Mouse (Mus musculus): ENCODE results near the gene Rcl1. TPM values are rescaled to one million over a fixed set of nuclear protein-coding genes. Genes with fewer than 3 reads are reported as not detected.

Rcl1 gene
- polyA plus RNA-seq, 1 experiment from 2014 or later, result 67.1 TPM

DNA sequence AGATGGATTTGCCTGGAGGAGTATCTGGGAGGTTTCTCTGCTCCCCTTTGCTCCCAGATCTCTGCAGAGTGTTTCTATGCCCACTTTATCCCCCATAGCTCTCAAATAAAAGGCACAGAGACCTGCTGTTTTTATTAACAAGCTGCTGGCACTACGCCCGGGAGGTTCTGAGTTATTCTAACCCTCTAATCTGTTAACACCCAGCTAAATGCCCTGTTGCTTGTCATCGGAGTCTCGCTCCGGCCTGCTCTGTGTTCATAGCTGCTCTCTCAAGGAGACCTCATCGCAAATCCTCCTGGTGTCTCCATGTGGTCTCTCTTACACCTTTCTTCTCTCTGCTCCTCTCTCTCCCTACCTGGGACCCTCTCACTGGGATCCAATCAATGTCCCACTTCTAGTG, 26.4 kb upstream of the Rcl1 start:
- no peak for ATAC-seq
- H3K4me1 ChIP-seq (replicated peaks), result no peaks in the 10 kb centered on the region
- no peaks in the 10 kb centered on the region for H3K27me3 ChIP-seq (replicated peaks)
- H3K4me2 ChIP-seq (replicated peaks), result no peak overlapping the region
- H3K27ac ChIP-seq, result no peak overlapping the region
- H3K9ac ChIP-seq, result no peak overlapping the region
- H3K9me3 ChIP-seq, result no peaks in the 10 kb centered on the region
- H3K4me3 ChIP-seq (replicated peaks), result no peak overlapping the region
- no peaks in the 10 kb centered on the region for H3K36me3 ChIP-seq
- 67% methylated on average over 6 of the region's 6 CpGs for WGBS

DNA sequence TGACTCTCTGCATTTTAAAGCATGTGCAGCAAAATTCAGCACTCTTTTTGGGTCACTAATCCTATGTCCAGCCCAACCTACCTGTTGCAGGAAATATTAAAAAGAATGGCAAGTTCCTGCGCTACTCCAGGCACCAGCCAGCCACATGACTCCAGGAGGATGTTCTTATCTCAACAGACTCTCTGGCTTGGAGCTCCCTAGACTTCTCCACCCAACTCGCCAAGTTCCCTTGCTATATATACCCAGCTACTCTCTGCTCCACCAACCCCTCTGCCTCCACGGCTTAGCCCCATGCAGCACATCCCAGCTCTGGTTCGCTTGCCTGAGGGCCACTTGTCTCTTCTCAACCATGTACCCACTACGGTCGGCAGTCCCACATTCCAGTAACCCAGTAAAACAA, 12.5 kb upstream of the Rcl1 start:
- no peaks in the 10 kb centered on the region for H3K9me3 ChIP-seq
- no peaks in the 10 kb centered on the region for H3K36me3 ChIP-seq
- no peak overlapping the region for H3K4me3 ChIP-seq (replicated peaks)
- no peaks in the 10 kb centered on the region for H3K27me3 ChIP-seq (replicated peaks)
- no peak overlapping the region for H3K9ac ChIP-seq
- H3K4me2 ChIP-seq (replicated peaks), result no peak overlapping the region
- 75% methylated on average over 6 of the region's 6 CpGs for WGBS
- H3K27ac ChIP-seq, result no peak overlapping the region
- no peaks in the 10 kb centered on the region for H3K4me1 ChIP-seq (replicated peaks)
- ATAC-seq, result no peak

DNA sequence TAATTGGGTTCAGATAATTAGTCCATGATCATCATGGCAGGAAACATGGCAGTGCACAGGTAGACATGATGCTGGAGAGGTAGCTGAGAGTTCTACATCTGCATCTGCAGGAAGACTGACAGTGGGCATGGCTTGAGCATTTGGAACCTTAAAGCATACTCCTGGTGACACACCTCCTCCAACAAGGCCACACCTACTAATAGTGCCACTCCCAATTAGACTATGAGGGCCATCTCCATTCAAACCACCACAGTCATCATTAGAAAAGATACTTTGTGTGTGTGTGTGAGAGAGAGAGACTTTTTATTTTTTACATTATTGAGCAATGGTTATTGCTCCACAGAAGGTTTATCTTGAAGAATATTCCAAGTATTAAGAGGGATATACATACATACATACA, 9.0 kb upstream of the Rcl1 start:
- H3K27ac ChIP-seq, result no peak overlapping the region
- H3K9ac ChIP-seq, result no peak overlapping the region
- H3K36me3 ChIP-seq, result no peaks in the 10 kb centered on the region
- H3K4me1 ChIP-seq (replicated peaks), result no peaks in the 10 kb centered on the region
- no peaks in the 10 kb centered on the region for H3K9me3 ChIP-seq
- no peak for ATAC-seq
- H3K27me3 ChIP-seq (replicated peaks), result no peaks in the 10 kb centered on the region
- no peak overlapping the region for H3K4me2 ChIP-seq (replicated peaks)
- no peak overlapping the region for H3K4me3 ChIP-seq (replicated peaks)

DNA sequence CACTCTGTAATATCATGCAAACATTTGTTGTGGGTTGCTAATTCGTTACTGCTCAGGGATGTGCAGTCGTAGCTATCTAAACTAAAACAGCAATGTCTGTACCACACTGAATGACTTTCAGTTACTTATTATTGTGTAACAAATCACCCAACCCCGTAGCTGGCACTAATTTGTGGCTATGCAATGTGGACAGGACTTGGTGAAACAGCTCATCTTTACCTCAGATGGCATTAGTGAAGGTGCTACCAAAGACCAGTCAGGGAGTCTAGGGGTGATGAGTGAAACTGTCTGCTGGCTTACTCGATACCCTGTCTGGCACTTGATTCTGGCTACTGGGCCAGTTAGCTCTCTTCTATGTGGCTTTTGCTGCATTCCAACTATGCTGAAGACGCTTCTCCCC, 2.1 kb upstream of the Rcl1 start:
- Histone ChIP-seq H3K4me3 (replicated peaks) (no peak overlapping the region), H3K4me2 (replicated peaks) (no peak overlapping the region), H3K9me3 (no peaks in the 10 kb centered on the region), H3K36me3 (no peaks in the 10 kb centered on the region), H3K27me3 (replicated peaks) (no peaks in the 10 kb centered on the region), H3K27ac (no peak overlapping the region), H3K9ac (no peak overlapping the region), H3K4me1 (replicated peaks) (no peaks in the 10 kb centered on the region; the same call in 1 of the 2 replicates)
- WGBS, result 83% methylated on average over 5 of the region's 5 CpGs
- no peak for ATAC-seq

DNA sequence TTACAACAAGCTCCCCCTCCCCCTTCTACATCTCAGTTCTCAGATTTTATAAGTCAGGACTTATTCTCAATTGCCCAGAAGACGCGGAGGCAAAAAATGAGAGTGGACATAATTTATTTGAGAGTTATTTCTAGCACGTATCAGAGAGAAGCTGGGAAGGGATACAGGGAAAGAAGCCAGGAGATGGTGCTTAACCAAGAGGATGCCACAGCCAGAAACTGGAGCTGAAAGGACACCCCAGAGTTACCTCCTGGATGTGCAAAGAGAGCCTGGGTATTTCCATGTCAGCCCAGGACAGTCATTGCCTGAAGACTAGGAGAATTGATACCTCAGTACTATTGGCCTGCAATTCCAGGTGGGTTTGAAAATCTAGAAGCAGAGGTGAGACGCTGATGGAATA, 1.6 kb upstream of the Rcl1 start:
- no peak for ATAC-seq
- Histone ChIP-seq H3K36me3 (no peaks in the 10 kb centered on the region), H3K9ac (no peak overlapping the region), H3K9me3 (no peaks in the 10 kb centered on the region), H3K4me2 (replicated peaks) (no peak overlapping the region), H3K27ac (no peak overlapping the region), H3K27me3 (replicated peaks) (no peaks in the 10 kb centered on the region), H3K4me1 (replicated peaks) (no peaks in the 10 kb centered on the region; the same call in 1 of the 2 replicates), H3K4me3 (replicated peaks) (no peak overlapping the region)
- WGBS, result 72% methylated on average over 4 of the region's 4 CpGs

DNA sequence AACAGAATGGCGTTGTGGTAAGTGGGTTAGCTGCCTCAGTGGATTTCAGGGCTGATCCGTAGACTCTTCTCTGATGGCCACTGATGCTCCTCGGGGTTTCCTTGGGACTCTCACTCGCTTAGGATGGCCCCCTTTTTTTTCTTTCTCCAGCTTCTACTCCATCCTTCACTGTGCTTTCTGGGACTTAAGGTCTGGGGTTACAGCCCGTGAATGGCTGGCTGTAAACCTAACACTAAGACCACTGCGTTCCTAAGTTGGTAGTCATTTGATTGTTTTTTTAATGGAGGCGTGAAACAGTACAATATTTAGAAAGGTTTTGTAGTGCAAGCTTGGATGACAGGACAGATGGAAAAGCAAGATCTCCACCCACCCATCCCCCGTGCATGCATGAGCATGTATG, 914 bp upstream of the Rcl1 start:
- Histone ChIP-seq H3K27me3 (replicated peaks) (no peaks in the 10 kb centered on the region), H3K27ac (0 out of 2 replicates have a peak overlapping the region, but pooled peaks have one; percentile 74), H3K4me3 (replicated peaks) (peak overlapping the region; percentile 84), H3K9ac (peak overlapping the region; percentile 65), H3K9me3 (no peaks in the 10 kb centered on the region), H3K4me2 (replicated peaks) (peak overlapping the region; percentile 78), H3K36me3 (no peaks in the 10 kb centered on the region), H3K4me1 (replicated peaks) (no peaks in the 10 kb centered on the region; the same call in 1 of the 2 replicates)
- ATAC-seq, result no peak
- 22% methylated on average over 8 of the region's 8 CpGs for WGBS

DNA sequence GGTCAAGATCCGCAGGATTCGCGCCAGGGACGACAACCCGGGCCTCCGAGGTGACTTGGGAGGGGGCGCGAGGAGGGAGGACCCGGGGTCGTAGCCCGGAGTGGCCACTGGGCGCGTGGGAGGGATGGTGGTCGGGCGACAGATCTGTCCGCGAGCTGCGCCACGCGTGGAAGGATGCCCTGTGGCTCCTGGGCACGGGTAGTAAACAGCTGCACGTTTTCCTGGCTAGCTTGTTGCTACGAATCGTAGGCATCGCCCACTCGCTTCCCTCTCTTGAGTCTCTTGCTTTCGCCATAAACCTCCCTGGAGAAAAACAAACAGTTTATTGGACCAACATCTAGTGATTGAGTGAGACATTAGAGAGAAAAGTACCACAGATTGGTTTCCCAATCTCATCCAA, 416 bp downstream of the Rcl1 start:
- Histone ChIP-seq H3K4me1 (replicated peaks) (no peaks in the 10 kb centered on the region; the same call in 1 of the 2 replicates), H3K36me3 (no peaks in the 10 kb centered on the region), H3K9me3 (no peaks in the 10 kb centered on the region), H3K27me3 (replicated peaks) (no peaks in the 10 kb centered on the region), H3K27ac (0 out of 2 replicates have a peak overlapping the region, but pooled peaks have one; percentile 42), H3K4me2 (replicated peaks) (peak overlapping the region; percentile 78), H3K4me3 (replicated peaks) (peak overlapping the region; percentile 84), H3K9ac (peak overlapping the region; percentile 74)
- WGBS, result under 1% methylated on average over 27 of the region's 27 CpGs
- peak; percentile 41 for ATAC-seq

DNA sequence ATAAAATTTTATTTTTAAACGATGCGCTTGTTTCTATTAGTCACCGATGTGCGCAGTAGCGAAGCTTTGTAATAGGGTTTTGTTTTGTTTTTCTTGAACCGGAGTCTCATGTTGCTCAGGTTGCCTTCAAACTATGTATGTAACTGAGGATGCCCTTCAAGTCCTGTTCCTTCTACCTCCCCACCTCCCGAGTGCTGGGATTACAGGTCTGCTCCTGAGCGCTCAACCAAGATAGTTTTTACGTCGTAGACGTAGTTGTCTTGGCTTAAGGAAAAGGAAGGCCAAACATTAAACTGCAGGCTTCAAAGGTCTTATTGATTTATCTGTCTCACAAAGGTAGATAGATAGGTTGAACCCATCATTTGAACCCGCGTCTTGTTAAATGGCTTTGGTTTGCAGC, 923 bp downstream of the Rcl1 start:
- H3K27ac ChIP-seq, result no peak overlapping the region
- H3K4me1 ChIP-seq (replicated peaks), result no peaks in the 10 kb centered on the region; the same call in 1 of the 2 replicates
- no peaks in the 10 kb centered on the region for H3K9me3 ChIP-seq
- peak overlapping the region; percentile 78 for H3K4me2 ChIP-seq (replicated peaks)
- peak overlapping the region; percentile 84 for H3K4me3 ChIP-seq (replicated peaks)
- 12% methylated on average over 13 of the region's 13 CpGs for WGBS
- no peaks in the 10 kb centered on the region for H3K36me3 ChIP-seq
- H3K27me3 ChIP-seq (replicated peaks), result no peaks in the 10 kb centered on the region
- H3K9ac ChIP-seq, result peak overlapping the region; percentile 74
- ATAC-seq, result no peak

DNA sequence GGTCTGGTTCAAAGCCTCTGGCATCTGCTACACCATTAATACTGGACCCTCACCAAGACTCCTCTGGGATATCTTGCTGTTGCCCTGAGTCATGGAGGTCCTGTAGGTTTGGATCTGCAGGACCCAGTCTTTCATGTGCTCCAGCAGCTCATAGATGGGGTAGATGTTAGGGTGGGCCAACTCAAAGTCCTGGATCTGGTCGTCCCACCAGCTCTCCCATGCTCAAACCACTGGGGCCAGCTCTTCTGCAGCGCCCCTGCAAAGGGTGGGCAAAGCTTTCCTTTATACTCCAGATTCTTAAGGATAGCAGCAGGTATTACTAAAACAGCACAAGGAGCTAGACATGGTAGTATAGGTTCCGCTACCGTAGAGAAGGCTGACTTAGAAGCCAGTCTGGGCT, 4.6 kb downstream of the Rcl1 start:
- H3K9me3 ChIP-seq, result no peaks in the 10 kb centered on the region
- no peak for ATAC-seq
- no peak overlapping the region for H3K4me2 ChIP-seq (replicated peaks)
- H3K27me3 ChIP-seq (replicated peaks), result no peaks in the 10 kb centered on the region
- WGBS, result 96% methylated on average over 4 of the region's 4 CpGs
- H3K9ac ChIP-seq, result no peak overlapping the region
- no peak overlapping the region for H3K27ac ChIP-seq
- H3K36me3 ChIP-seq, result no peaks in the 10 kb centered on the region
- no peaks in the 10 kb centered on the region for H3K4me1 ChIP-seq (replicated peaks)
- H3K4me3 ChIP-seq (replicated peaks), result no peak overlapping the region

DNA sequence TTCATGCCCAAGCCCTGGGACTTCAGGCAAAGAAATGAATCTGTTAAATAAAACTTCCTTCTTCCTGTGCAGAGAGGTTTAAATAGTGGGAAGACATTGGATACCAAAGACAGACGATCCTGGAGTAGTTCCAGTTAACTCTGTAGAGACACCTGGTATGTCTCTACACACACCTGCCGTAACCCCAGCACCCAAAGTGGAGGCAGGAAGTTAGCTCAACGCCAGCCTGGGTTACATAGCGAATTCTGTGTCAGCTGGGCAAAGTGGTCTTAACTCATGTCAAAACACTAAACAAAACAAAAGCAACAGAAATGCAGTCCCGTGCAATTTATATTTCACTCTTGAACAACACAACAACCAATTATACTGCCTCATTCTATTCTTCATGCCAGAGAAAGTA, 5.1 kb downstream of the Rcl1 start:
- Histone ChIP-seq H3K4me1 (replicated peaks) (no peaks in the 10 kb centered on the region), H3K27me3 (replicated peaks) (no peaks in the 10 kb centered on the region), H3K36me3 (no peaks in the 10 kb centered on the region), H3K27ac (no peak overlapping the region), H3K9me3 (no peaks in the 10 kb centered on the region), H3K4me2 (replicated peaks) (no peak overlapping the region), H3K4me3 (replicated peaks) (no peak overlapping the region), H3K9ac (no peak overlapping the region)
- no peak for ATAC-seq
- WGBS, result 78% methylated on average over 5 of the region's 5 CpGs

DNA sequence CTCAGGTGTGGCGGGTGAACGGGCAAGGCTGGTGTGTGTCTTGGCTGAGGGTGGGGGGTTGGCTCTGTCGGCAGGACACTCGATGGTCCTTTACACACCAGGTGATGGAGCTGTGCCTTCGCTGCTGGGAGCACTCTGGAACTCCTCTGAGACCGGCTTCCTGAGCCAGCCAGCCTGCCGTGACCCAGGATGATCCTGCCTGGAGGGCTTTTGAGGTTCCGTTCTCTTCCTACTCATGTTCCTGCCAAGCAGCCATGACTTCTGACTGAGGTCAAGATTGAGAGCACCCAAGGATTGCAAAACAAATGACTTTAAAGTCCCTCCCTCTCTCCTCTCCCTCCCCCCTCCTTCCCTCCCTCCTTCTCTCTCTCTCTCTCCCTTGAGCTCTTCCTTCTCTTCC, 11.5 kb downstream of the Rcl1 start:
- Histone ChIP-seq H3K27ac (no peak overlapping the region), H3K4me3 (replicated peaks) (no peak overlapping the region), H3K36me3 (no peaks in the 10 kb centered on the region), H3K9ac (no peak overlapping the region), H3K4me1 (replicated peaks) (no peaks in the 10 kb centered on the region), H3K27me3 (replicated peaks) (no peaks in the 10 kb centered on the region), H3K9me3 (no peaks in the 10 kb centered on the region), H3K4me2 (replicated peaks) (no peak overlapping the region)
- no peak for ATAC-seq
- WGBS, result 79% methylated on average over 8 of the region's 8 CpGs

DNA sequence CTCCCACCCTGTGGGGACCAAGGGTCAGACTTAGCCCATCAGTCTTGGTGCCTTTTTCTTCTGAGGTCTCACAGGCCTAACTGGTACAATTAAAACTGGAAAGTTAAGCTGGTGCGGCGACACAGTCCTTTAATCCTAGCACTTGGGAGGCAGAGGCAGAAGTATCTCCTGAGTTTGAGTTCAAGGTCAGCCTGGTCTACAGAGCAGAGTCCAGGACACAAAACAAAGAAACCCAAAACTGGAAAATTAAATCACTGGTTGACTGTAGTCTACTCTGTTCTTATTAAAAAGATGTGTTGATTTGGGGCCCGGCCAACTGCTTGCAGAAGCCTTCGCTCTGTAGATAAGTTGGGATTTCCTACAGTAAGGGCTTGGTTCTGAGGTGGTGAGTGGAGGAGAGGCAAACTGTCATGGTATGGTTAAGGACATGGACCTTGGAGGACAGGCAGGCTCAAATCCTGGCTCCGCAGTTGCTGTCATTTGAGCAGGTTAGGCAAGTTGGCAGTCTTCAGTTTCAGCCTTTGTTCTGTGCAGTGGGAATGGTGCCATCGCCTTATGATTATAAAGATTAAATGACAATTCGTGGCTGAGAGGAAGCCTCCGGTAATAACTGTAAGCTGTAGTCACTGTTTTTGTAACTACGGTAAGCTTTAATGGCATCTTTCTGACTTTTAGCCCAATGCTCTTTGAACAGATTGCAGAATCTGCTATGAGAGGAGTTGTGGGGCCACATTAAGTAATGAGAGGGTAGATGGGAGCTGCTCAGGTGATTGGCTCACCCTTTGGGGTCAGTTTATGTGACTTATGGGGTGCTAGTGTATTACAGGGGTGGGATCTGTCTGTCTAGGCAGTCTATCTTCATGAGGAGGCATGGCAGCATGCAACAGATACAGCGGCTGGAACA, 12.8 kb downstream of the Rcl1 start:
- 95% methylated on average over 10 of the region's 10 CpGs for WGBS

DNA sequence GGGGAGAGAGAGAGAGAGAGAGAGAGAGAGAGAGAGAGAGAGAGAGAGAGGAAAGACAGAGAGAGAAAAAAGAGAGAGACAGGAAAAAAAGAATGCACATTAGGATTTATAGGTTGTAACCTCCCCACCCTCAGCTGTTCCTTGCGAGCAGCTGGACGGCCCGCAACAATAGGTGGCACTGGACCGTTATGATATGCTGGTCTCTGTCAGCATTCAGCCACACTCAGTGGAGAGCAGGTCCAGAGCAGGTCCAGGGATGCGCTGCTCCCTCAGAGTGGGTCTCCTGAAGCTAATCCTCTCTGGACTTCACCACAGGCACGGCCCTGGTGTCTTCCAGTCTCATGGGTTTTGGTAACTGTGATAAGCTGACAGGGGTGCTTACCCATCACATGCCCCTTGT, 15.6 kb downstream of the Rcl1 start:
- no peak overlapping the region for H3K9ac ChIP-seq
- ATAC-seq, result no peak
- H3K9me3 ChIP-seq, result no peaks in the 10 kb centered on the region
- 89% methylated on average over 6 of the region's 6 CpGs for WGBS
- no peaks in the 10 kb centered on the region for H3K27me3 ChIP-seq (replicated peaks)
- peaks cover 5% of the 10 kb centered on the region; the same call in 1 of the 2 replicates for H3K36me3 ChIP-seq
- H3K27ac ChIP-seq, result no peak overlapping the region
- no peaks in the 10 kb centered on the region for H3K4me1 ChIP-seq (replicated peaks)
- H3K4me2 ChIP-seq (replicated peaks), result no peak overlapping the region
- no peak overlapping the region for H3K4me3 ChIP-seq (replicated peaks)

More for the DNA sequence above, 12.8 kb downstream of the Rcl1 start:
- no peak for ATAC-seq
- no peak overlapping the region for H3K27ac ChIP-seq
- no peaks in the 10 kb centered on the region for H3K27me3 ChIP-seq (replicated peaks)
- H3K4me1 ChIP-seq (replicated peaks), result no peaks in the 10 kb centered on the region
- H3K36me3 ChIP-seq, result peaks cover 2% of the 10 kb centered on the region; the same call in 1 of the 2 replicates
- H3K9ac ChIP-seq, result no peak overlapping the region
- no peaks in the 10 kb centered on the region for H3K9me3 ChIP-seq
- no peak overlapping the region for H3K4me2 ChIP-seq (replicated peaks)
- H3K4me3 ChIP-seq (replicated peaks), result no peak overlapping the region
